Mouse (Mus musculus) hindbrain, embryonic 15.5 days (tissue): ENCODE data around the gene Gm49361. TPM values are rescaled to one million over a fixed set of nuclear protein-coding genes. Genes with fewer than 3 reads are reported as not detected.
"Not testable (repeated sequence)": the region's sequence is repeated elsewhere in the genome, so short reads cannot be mapped to it uniquely, and the experiment has no call there.

ENCODE experiments used
- ATAC-seq: fragments of 200-750 bp; cut with Nextera tagmentation; 2 replicates; pipeline ENCODE4 v1.8.0; 2017; ENCODE audit warnings: low read depth, moderate number of reproducible peaks, moderate TSS enrichment; ENCODE audit not compliant: low FRiP score
- H3K27ac ChIP-seq: fragments of 300-500 bp; sonication (generic); replicated peaks from 2 replicates; pipeline ENCODE4 v1.5.1; 2015; ENCODE audit warnings: mild to moderate bottlenecking, inconsistent platforms
- H3K27me3 ChIP-seq: fragments of 300-500 bp; sonication (generic); 2 replicates; pipeline ENCODE4 v1.6.1; 2015; ENCODE audit warnings: control low read depth, inconsistent platforms
- H3K36me3 ChIP-seq: fragments of 300-500 bp; sonication (generic); 2 replicates; pipeline ENCODE4 v1.6.1; 2015; ENCODE audit warnings: control low read depth, inconsistent platforms
- H3K4me1 ChIP-seq: fragments of 300-500 bp; sonication (generic); replicated peaks from 2 replicates; pipeline ENCODE4 v1.6.1; 2015; ENCODE audit warnings: control low read depth, inconsistent platforms
- H3K4me2 ChIP-seq: fragments of 300-500 bp; sonication (generic); 2 replicates; pipeline ENCODE4 v1.6.1; 2015; ENCODE audit warnings: moderate library complexity, mild to moderate bottlenecking, inconsistent platforms
- H3K4me3 ChIP-seq: fragments of 300-500 bp; sonication (generic); 2 replicates; pipeline ENCODE4 v1.5.1; 2015; ENCODE audit warnings: mild to moderate bottlenecking, inconsistent platforms
- H3K9ac ChIP-seq: fragments of 300-500 bp; sonication (generic); 2 replicates; pipeline ENCODE4 v1.6.1; 2015; ENCODE audit warnings: inconsistent platforms
- H3K9me3 ChIP-seq: fragments of 300-500 bp; sonication (generic); 2 replicates; pipeline ENCODE4 v1.6.1; 2016; ENCODE audit warnings: control low read depth, inconsistent platforms
- WGBS: fragments of 180-500 bp; shearing (Covaris S2); methylation state at CpG from one replicate; pipeline ENCODE4 v1.1.7; 2015; 5-methylcytosine and 5-hydroxymethylcytosine counted together
- polyA plus RNA-seq: library from polyadenylated mRNA; unstranded; fragments of >200 nt; fragmentation: Nextera tagmentation; extraction: Ambion mirVana; gene quantifications from 2 replicates; pipeline ENCODE4 v1.2.1, GENCODE M21; 2015

Gm49361 gene
- polyA plus RNA-seq, 1 experiment from 2014 or later: not detected

DNA sequence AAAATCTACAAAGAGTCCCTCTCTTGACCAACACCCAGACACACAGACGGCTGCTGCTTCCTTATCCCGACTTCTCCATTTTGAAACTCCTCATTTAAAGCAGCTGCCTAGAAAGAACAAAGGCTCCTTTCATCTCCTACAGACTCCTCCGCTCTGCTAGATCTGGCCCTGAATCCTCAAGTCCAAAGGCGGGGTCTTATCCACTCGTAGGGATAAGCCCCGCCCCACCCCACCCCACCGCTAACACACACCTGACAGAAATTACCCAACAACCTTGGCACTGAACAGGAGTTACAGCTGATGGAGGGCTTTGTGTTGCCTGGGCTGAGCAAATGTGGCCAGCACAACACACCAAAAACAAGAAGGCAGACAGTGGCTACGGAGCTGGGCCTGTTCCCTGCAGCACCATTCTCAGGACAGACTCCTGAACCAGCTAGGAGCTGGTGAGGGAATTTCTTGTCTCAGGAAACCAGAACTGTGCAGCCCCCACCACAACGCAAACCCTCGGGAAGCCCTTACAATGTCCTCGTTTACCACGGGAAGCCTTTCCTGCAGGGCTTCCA is 43.9 kb downstream of the Gm49361 start:
- Histone ChIP-seq H3K4me3 (no peak overlapping the region), H3K36me3 (peaks cover 4% of the 10 kb centered on the region; the same call in 1 of the 2 replicates), H3K27ac (peak overlapping the region; percentile 68), H3K27me3 (no peaks in the 10 kb centered on the region), H3K4me1 (peaks cover 10% of the 10 kb centered on the region), H3K9me3 (no peaks in the 10 kb centered on the region), H3K4me2 (no peak overlapping the region), H3K9ac (no peak overlapping the region)
- peak; percentile 55; the same call in 1 of the 2 replicates for ATAC-seq
- 50% methylated on average over 12 of the region's 12 CpGs for WGBS

DNA sequence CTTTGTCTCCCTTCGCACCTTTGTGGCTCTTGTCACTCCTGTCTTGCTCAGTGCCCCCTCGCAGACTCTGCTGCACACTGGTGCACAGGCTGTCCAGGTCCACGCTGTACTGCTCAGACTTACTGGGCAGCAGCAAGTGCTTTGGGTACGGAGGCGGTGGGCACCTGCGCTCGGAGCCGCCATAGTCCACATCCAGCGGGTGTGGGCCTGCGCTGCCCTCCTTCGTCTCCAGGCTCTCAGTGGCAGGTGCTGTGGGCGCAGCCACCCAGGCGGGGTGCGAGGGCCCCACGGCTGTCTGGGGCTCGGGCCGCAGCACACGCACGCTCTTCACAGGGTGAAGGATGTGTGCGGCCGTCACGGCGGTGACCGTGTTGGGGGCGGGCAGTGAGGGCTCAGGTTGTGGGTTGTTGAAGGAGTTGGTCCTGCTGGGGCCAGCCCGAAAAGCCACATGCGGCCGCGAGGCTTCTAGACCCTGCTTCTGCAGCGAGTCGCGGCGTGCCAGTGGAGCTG is 46.4 kb downstream of the Gm49361 start:
- 96% methylated on average over 33 of the region's 33 CpGs for WGBS
- Histone ChIP-seq H3K36me3 (peaks cover 9% of the 10 kb centered on the region), H3K9me3 (no peaks in the 10 kb centered on the region), H3K27me3 (no peaks in the 10 kb centered on the region), H3K4me2 (no peak overlapping the region), H3K9ac (no peak overlapping the region), H3K4me1 (peaks cover 4% of the 10 kb centered on the region; the same call in 1 of the 2 replicates), H3K4me3 (no peak overlapping the region), H3K27ac (no peak overlapping the region)
- no peak for ATAC-seq

- no peak overlapping the region for H3K9ac ChIP-seq
- 87% methylated on average over 10 of the region's 10 CpGs for WGBS
- H3K36me3 ChIP-seq: peaks cover 9% of the 10 kb centered on the region
- H3K4me3 ChIP-seq: no peak overlapping the region
- H3K4me1 ChIP-seq: peaks cover 4% of the 10 kb centered on the region; the same call in 1 of the 2 replicates
- no peaks in the 10 kb centered on the region for H3K27me3 ChIP-seq
- no peaks in the 10 kb centered on the region for H3K9me3 ChIP-seq
- H3K27ac ChIP-seq: no peak overlapping the region
- H3K4me2 ChIP-seq: no peak overlapping the region
- ATAC-seq: no peak
These were observed 46.9 kb downstream of the Gm49361 start for GRCm38 (mm10) chr14:57699016-57699415.

GRCm38 (mm10) chr14:57696066-57696465 is 49.8 kb downstream of the Gm49361 start:
- no peaks in the 10 kb centered on the region for H3K4me1 ChIP-seq
- no peak overlapping the region for H3K9ac ChIP-seq
- no peaks in the 10 kb centered on the region for H3K9me3 ChIP-seq
- no peak overlapping the region for H3K4me2 ChIP-seq
- ATAC-seq: no peak
- no peaks in the 10 kb centered on the region for H3K27me3 ChIP-seq
- H3K36me3 ChIP-seq: peaks cover 9% of the 10 kb centered on the region
- H3K4me3 ChIP-seq: no peak overlapping the region
- H3K27ac ChIP-seq: no peak overlapping the region
- WGBS: 94% methylated on average over 15 of the region's 15 CpGs

DNA sequence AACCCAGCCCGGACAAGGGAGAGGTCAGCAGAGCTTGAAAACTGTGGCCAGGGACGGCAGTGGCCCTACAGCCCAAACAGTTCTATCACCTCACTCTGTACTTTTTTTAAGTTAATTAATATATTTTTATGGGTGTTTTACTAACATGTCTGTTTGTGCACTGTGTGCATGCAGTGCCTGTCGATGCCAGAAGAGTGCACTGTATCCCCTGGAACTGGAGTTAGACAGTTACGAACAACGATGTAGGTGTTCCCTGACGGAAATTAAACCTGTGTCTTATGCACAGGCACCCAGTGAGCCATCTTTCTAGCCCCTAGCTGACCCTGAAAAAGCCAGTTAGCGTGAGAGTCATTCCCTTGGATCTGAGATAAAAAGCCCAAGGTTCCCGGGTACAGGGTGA is 50.4 kb downstream of the Gm49361 start:
- ATAC-seq: no peak
- Histone ChIP-seq H3K4me1 (no peaks in the 10 kb centered on the region), H3K9ac (no peak overlapping the region), H3K36me3 (peaks cover 9% of the 10 kb centered on the region), H3K4me2 (no peak overlapping the region), H3K27ac (no peak overlapping the region), H3K27me3 (no peaks in the 10 kb centered on the region), H3K9me3 (no peaks in the 10 kb centered on the region), H3K4me3 (no peak overlapping the region)
- 89% methylated on average over 8 of the region's 8 CpGs for WGBS

DNA sequence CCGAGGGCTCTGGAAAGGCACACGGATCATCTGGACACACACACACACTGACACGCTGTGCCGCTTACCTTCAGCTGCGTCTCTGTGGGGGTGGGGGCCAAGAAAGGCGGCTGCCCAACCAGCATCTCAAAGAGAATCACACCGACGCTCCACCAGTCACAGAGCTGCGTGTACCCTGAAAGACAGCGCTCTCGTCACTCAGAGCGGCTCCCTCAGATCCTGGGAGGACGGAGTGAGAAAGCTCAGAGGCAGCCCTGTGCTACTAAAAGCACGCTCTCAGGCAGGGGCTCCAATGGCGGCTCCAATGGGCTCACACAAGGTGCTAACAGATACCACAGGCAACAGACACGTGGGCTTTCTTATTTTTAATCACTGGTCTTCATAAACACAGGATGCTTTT is 51.7 kb downstream of the Gm49361 start:
- H3K9me3 ChIP-seq: no peaks in the 10 kb centered on the region
- ATAC-seq: no peak
- no peaks in the 10 kb centered on the region for H3K4me1 ChIP-seq
- H3K4me2 ChIP-seq: no peak overlapping the region
- peaks cover 5% of the 10 kb centered on the region; the same call in 1 of the 2 replicates for H3K36me3 ChIP-seq
- H3K27me3 ChIP-seq: no peaks in the 10 kb centered on the region
- H3K27ac ChIP-seq: no peak overlapping the region
- 86% methylated on average over 16 of the region's 16 CpGs for WGBS
- H3K4me3 ChIP-seq: no peak overlapping the region
- no peak overlapping the region for H3K9ac ChIP-seq

- Histone ChIP-seq H3K36me3 (peaks cover 5% of the 10 kb centered on the region; the same call in 1 of the 2 replicates), H3K4me1 (no peaks in the 10 kb centered on the region), H3K27ac (no peak overlapping the region), H3K4me3 (no peak overlapping the region), H3K27me3 (no peaks in the 10 kb centered on the region), H3K4me2 (no peak overlapping the region), H3K9ac (no peak overlapping the region), H3K9me3 (no peaks in the 10 kb centered on the region)
- no peak for ATAC-seq
- 93% methylated on average over 17 of the region's 17 CpGs for WGBS
These were observed 53.3 kb downstream of the Gm49361 start for GRCm38 (mm10) chr14:57692517-57693130.

GRCm38 (mm10) chr14:57691316-57691715 is 54.6 kb downstream of the Gm49361 start:
- no peak overlapping the region for H3K4me2 ChIP-seq
- H3K27me3 ChIP-seq: no peaks in the 10 kb centered on the region
- no peak overlapping the region for H3K4me3 ChIP-seq
- no peak overlapping the region for H3K9ac ChIP-seq
- H3K4me1 ChIP-seq: no peaks in the 10 kb centered on the region
- no peak overlapping the region for H3K27ac ChIP-seq
- H3K36me3 ChIP-seq: peaks cover 5% of the 10 kb centered on the region; the same call in 1 of the 2 replicates
- no peak for ATAC-seq
- WGBS: 95% methylated on average over 24 of the region's 24 CpGs
- no peaks in the 10 kb centered on the region for H3K9me3 ChIP-seq

GRCm38 (mm10) chr14:57690681-57691080 is 55.2 kb downstream of the Gm49361 start:
- peaks cover 1% of the 10 kb centered on the region; the same call in 1 of the 2 replicates for H3K36me3 ChIP-seq
- no peak overlapping the region for H3K27ac ChIP-seq
- ATAC-seq: no peak
- no peaks in the 10 kb centered on the region for H3K9me3 ChIP-seq
- H3K4me1 ChIP-seq: no peaks in the 10 kb centered on the region
- no peak overlapping the region for H3K4me3 ChIP-seq
- H3K27me3 ChIP-seq: no peaks in the 10 kb centered on the region
- no peak overlapping the region for H3K4me2 ChIP-seq
- no peak overlapping the region for H3K9ac ChIP-seq
- 94% methylated on average over 8 of the region's 8 CpGs for WGBS

DNA sequence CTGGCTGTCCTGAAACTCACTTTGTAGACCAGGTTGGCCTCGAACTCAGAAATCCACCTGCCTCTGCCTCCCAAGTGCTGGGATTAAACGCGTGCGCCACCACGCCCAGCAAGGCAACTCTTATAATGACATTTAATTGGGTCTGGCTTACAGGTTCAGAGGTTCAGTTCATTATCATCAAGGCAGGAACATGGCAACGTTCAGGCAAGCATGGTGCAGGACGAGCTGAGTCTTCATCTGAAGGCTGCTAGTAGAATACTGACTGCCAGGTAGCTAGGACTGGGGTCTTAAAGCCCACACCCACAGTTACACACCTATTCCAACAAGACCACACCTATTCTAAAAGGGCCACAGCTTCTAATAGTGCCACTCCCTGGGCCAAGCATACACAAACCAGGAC is 57.8 kb downstream of the Gm49361 start:
- not testable (repeated sequence) for H3K4me1 ChIP-seq, H3K4me2 ChIP-seq, H3K27ac ChIP-seq, H3K9me3 ChIP-seq, H3K36me3 ChIP-seq, H3K27me3 ChIP-seq, ATAC-seq, H3K4me3 ChIP-seq, H3K9ac ChIP-seq
- 91% methylated on average over 7 of the region's 7 CpGs for WGBS

DNA sequence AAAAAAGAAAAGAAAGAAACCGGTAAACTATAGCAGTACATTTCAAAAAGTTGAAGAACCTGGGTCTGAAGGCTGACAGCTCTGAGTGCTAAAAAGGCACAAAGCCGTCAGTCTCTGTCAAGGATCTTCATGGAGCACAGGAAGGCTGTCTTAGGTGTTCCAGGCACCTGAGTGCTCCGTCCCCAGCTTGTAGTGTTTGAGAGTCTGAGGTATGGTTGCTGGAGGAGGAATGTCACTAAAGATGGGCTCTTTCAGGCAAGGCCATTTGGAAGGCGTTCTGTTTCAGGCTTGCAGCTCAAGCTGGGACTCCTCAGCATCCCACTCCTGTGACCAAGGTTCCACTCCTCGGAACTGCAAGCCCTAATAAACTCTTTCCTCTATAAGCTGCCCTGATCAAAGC is 58.5 kb downstream of the Gm49361 start:
- ATAC-seq: no peak
- Histone ChIP-seq H3K27ac (no peak overlapping the region), H3K4me2 (no peak overlapping the region), H3K9me3 (no peaks in the 10 kb centered on the region), H3K4me1 (no peaks in the 10 kb centered on the region), H3K4me3 (no peak overlapping the region), H3K9ac (no peak overlapping the region), H3K27me3 (no peaks in the 10 kb centered on the region), H3K36me3 (no peaks in the 10 kb centered on the region)
- WGBS: 87% methylated on average over 5 of the region's 5 CpGs

GRCm38 (mm10) chr14:57686647-57687046 is 59.3 kb downstream of the Gm49361 start:
- Histone ChIP-seq H3K27me3 (no peaks in the 10 kb centered on the region), H3K27ac (no peak overlapping the region), H3K36me3 (no peaks in the 10 kb centered on the region), H3K4me1 (no peaks in the 10 kb centered on the region), H3K9ac (no peak overlapping the region), H3K4me2 (no peak overlapping the region), H3K4me3 (no peak overlapping the region), H3K9me3 (no peaks in the 10 kb centered on the region)
- no peak for ATAC-seq
- 96% methylated on average over 6 of the region's 6 CpGs for WGBS
